Mouse (Mus musculus): ENCODE results near the gene Rai14.

GRCm38 (mm10) chr15:10720188-10720587 lies 5.8 kb upstream of the Rai14 start:
- TF ChIP-seq CTCF (IDR thresholded peaks at IDR 0.05; ENCODE audit: borderline replicate concordance, control insufficient read depth, extremely low read depth, insufficient read depth, low read length, poor library complexity) (no peak), POLR2A (IDR thresholded peaks at IDR 0.05; ENCODE audit: control insufficient read depth, extremely low read depth, insufficient read depth, low read length, poor library complexity) (no peak)

Measured in thymus, adult 2 months (tissue).